Mouse (Mus musculus) adrenal gland, postnatal 14 days (tissue): ENCODE data around the gene Cyp11a1. TPM values are rescaled to one million over a fixed set of nuclear protein-coding genes. Genes with fewer than 3 reads are reported as not detected.

Experiments
- DNase-seq: peaks from one replicate; pipeline ENCODE4 v3.0.0; 2021; ENCODE audit warnings: mixed read lengths
- total RNA-seq: library from RNA; stranded (reverse); gene quantifications from 2 replicates; pipeline ENCODE4 v1.2.3, GENCODE M21; 2021

Cyp11a1 gene
- total RNA-seq, 1 experiment from 2014 or later, result 3,093 TPM

DNA sequence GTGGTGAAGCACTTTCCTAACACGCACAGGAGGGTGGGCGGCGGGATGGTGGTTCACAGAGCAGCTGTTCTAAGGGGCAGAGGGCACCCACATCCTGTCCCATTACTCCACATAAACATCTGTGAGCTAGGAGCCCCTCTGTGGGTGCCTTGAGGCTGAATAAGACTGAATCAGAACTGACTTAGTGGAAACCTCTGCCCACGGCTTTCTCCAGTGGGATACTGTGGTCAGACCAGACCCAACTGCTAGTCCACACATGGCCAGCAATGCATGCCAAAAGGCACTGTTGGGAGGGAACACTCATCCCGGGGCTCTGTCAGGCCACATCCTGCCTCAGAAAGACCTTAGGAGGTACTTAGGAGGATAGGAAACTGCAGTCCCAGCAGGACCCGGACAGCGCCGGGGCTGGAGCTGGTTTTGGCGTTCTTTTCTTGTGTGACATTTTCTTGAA is 34.0 kb upstream of the Cyp11a1 start:
- DNase-seq, result no peak

GRCm38 (mm10) chr9:57972776-57973439 is 33.3 kb upstream of the Cyp11a1 start:
- no peak for DNase-seq

DNA sequence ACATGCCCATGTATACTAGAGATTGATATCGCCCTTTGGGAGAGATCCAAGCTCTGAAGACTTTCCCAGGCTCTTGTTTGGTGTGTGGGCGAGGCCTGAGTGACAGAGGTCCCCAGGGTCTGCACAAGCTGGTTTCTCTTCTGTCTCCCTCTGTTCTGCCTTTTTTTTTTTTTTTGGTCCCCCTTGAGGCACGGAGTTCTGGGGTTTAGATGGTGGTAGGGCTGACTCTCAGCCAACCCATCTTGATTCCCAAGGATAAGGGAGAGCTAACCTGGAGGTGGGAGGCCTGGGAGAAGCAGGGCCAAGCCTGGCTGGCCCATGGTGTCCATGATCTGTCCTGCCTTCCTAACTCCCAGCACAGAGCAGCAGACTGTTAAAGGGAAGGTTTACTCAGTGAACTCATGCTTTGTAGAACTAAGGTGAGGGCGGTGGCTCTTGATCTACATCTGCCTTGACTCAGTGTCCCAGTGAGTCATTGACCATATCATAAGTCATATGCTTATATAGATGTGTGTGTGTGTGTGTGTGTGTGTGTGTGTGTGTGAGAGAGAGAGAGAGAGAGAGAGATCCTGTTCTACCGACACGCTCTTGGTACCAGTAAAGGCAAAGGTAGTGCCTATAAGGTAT is 32.7 kb upstream of the Cyp11a1 start:
- DNase-seq, result no peak

- DNase-seq, result no peak
Measured at GRCm38 (mm10) chr9:57974221-57974620, 32.0 kb upstream of the Cyp11a1 start.

DNA sequence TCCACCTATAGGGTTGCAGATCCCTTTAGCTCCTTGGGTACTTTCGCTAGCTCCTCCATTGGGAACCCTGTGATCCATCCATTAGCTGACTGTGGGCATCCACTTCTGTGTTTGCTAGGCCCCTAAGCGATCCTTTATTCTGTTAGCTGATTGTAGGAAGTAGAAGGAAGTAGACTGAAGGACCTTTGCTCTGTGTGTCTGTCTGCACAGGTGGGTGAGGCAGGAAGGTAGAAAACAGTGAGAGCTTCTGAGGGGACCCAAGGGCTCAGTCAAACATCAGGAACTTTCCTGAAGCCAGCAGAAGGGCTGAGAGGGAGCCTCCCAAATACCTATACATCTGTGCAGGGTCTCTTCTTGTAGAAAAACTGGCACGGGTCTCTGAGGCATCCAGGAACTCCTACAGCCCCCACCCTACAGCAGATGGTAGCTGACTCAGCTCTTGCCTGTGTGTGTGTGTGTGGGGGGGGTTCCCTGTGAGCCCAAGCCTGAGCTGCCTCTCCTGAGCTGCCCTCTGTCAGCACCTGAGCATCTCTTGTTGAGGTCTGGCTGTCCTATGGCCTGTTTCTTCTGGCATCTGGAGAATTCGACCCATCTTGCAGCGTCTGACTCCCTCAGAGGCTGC is 30.9 kb upstream of the Cyp11a1 start:
- DNase-seq, result no peak

GRCm38 (mm10) chr9:57978025-57978424 is 28.2 kb upstream of the Cyp11a1 start:
- DNase-seq, result no peak

DNA sequence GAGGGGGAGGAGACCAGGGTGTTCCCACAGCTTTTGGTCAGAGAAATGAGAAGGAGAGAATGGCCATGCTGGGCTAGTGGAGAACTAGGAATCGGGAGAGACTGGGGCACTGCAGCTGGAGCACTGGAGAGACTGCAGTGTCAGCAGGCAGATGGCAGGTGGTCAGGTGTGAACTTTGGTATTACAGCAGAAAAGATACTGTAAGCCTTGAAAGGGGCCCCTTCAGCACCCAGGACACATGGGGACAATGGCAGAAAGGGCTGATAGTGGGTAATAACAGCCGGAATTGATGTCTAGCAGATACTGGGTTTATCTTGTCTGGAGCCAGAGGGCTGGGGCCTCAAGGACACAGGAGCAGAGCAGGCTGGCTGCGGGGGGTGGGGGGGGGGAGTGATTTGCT is 27.4 kb upstream of the Cyp11a1 start:
- no peak for DNase-seq

DNA sequence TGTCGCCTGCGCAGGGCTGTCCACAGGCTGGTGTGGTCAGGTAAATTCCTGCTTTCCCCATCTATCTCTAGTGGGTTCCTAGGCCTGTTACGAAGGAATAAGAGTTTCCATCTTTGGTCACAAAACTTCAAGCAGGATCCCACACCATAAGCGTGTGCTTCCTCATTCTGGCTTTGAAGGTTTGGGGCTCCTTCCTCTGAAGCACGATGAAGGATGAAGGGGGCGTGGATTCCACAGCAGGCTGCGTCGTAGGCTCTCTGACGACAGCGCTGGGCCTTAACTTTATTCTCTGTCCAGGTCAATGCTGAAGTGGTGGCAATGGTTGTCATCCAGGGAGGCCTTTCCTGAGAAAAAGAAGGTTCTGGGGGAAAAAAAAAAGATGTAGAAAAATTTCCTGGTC is 25.6 kb upstream of the Cyp11a1 start:
- DNase-seq, result no peak

- DNase-seq, result no peak
Measured at GRCm38 (mm10) chr9:57985304-57985703, 20.9 kb upstream of the Cyp11a1 start.

DNA sequence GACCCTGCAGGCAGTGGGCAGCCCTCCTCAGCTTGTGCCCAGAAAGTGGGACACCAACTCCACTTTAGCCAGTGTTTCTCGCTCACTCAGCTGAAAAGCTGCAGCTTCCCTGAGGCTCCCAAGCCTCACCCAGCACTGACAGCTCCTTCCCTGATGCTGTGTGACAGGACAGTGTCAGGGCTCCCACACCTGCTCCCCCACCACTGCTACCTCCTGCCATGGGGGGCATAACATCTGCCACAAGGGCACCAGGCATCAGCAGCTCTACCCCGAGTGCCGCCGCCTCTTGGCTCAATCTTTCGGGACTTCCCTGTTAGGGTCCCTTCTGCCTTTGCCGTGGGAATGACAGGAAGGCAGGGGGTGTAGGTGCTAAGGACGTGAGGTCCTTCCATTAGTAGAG is 19.9 kb upstream of the Cyp11a1 start:
- no peak for DNase-seq

- no peak for DNase-seq
Measured at GRCm38 (mm10) chr9:57988098-57988497, 18.1 kb upstream of the Cyp11a1 start.

GRCm38 (mm10) chr9:57989309-57989708 is 16.9 kb upstream of the Cyp11a1 start:
- DNase-seq, result no peak

DNA sequence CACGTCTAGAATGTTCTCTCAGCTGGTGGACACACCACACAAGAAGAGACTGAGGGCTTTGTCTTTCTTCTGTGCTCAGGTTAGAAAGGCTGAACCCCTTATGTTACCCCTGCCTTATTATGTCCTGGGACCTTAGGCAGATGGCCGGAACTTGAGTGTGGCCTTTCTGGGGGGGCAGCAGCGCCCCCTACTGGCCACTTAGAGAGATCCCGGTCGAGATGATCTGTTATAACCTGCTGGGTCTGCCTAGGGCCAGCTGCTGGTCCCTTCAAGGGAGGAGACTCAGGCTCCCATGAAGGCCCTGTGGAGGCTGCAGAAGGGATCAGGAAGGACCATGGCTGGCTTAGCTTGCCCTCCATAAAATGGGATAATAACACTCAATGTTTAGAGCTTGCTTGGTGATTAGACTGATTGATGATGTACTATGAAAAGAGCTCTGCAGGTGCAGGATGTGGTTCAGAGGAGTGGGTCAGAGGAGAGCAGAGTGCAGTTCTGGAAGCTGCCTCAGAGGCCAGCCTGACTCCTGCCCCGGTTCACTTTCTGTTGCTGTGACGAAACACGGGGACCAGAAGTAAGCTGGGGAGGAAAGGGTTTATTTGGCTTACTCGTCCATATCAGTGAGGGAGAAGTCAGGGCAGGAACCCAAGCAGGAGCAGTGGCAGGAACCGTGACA is 15.6 kb upstream of the Cyp11a1 start:
- DNase-seq, result peak; percentile 73

- DNase-seq, result no peak
Measured at GRCm38 (mm10) chr9:57992060-57992459, 14.2 kb upstream of the Cyp11a1 start.

DNA sequence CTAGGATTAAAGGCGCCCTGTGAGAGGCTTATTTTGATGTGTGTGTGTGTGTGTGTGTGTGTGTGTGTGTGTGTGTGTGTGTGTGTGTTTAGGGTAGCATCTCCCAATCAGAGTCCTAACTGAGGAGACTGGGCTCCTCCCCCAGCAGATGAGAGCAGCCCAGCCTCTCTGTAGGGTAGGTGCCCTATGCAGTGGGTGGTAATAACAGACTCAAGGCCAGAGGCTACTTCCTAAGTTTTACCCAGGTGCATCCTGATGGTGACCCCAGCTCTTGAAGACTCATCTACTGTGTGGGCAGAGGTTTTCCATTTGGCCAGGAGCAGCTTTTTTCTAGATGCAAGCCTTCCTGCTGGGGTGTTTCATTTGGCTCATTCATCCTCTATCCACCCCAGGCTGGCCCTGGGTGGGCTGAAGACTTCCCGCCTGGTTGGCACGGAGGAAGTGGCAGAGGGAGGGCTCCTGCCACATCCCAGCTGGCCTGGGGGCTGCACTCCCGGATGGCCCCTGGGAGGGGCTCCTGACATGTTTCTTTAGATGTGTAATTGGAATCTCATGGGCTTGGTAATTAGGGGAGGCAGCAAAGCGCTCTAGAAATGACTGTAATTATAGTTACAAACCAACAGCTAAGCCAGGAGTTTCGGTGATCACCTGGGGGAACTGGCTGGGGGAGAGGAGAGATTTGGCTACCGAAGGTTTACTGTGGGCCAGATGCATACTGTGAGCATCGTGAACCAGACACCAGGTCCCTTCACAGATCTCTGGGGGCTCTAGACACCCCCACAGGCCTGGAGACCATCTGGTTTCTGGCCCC is 13.2 kb upstream of the Cyp11a1 start:
- DNase-seq, result no peak

DNA sequence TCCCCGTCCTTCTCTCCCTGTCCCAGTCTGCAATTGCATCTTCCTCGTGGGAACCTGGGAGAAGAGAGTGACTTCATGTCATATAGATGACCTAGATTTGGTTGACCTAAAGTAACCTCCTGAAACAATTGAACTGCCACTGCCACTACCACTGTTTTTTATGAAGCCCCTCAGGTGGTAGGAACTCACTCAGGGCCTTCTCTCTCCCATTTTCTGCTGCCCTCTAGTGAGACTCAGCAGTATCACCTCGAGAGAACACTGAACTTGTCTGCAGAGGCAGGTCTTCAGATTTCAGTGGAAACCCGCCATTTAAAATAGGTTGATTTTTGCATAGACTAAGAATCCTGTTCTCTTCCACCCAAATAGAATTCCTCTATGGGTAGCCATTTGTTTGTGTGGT is 10.9 kb upstream of the Cyp11a1 start:
- peak; percentile 51 for DNase-seq

GRCm38 (mm10) chr9:57997511-57998031 is 8.6 kb upstream of the Cyp11a1 start:
- DNase-seq, result no peak

DNA sequence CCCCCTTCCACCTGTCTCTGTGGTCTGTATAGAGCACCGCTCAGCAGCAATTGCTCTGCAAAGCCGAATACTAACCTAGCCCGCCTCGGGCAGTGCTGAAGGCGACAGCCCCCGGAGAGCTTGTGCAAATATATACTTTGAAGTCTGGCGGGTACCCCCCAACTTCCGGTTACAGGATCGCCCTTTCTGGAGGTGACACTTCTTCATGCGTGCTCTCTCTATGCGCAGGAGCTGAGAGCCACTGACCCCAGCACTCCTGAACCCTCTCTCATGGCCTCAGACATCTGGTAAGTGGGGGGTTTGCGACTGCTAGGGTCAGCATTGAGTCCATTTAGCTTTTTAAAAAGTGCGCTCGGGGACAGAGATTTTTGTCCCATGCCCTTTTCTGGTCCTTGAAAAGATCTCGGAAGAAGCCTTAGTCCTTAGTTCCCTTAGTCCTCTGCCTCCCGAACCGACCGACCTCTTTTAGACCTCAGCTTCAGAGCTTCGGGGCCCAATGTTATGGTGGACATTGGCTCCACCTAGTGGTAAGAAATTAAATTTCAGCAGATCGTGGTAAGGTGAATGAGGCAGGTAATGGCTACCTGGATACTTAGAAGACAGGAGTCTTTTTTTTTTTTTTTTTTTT is 8.1 kb upstream of the Cyp11a1 start:
- peak; percentile 65 for DNase-seq

DNA sequence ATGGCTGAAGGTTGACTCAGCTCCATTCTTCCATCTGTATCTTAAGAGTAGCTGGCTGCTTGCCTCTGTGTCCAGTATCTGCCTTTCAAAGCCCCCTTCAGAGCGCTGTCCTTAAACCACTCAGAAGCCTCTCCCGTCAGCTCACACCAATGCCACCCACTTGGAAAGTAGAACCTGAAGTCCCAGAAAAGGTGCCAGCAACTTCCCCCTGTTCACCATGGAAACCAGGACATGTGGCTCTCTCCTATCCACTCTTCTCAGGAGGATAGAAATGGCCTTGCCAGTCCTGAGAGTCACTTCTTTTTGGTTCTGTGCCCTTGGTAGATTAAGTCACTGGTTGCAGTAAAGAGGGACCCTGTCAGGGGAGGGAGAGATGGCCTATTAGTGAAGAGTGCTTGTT is 7.5 kb upstream of the Cyp11a1 start:
- peak; percentile 45 for DNase-seq

DNA sequence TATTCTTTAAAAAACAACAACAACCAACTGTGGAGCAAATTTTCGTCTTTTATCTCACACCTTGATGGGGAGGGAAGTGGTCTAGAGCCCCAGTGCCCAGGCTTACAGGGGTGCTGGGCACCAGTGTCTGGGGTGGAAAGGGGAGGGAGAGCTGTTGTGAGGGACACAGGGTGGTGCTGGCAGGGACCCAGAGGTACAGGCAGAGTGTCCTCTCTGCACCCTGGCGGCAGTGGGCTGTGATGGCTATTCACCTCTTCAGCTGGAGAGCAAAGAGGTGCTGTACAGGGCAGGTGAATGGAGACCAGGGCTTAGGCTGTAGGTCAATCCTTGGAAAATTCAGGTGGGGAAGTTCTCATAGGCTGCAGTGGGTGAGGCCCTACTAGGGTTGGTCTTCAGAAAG is 6.5 kb upstream of the Cyp11a1 start:
- peak; percentile 78 for DNase-seq

DNA sequence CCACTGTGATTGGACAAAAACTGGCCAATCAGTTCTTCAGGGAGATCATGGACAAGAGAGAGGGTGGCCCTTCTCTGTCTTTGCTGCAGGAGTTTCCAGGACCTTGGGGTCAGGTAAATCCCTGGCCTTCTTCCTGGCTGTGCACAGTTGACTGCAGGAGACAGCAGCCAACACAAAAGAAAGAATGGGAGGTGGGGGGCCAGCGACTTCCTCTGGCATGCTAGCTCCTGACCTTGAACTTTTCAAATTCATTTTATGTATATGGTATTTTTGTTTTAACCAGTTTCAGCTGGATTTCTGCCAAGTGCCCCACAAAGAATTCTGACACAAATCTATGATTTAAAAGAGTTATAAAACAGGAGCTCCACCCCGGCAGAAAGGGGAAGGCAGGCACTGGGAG is 2.9 kb upstream of the Cyp11a1 start:
- DNase-seq, result peak; percentile 82
